Mouse (Mus musculus): ENCODE results near the gene Hoxa5. TPM values are rescaled to one million over a fixed set of nuclear protein-coding genes. Genes with fewer than 3 reads are reported as not detected.
A peak's percentile ranks its signal among the peaks of the same experiment; 100 is the strongest.

The Hoxa5 gene
- polyA plus RNA-seq, 1 experiment from 2014 or later = 1.3 TPM

- ATAC-seq (replicated peaks; ENCODE audit: extremely low read depth, insufficient read depth, low FRiP score) = no peak
- WGBS = 17% methylated on average over 6 of the region's 6 CpGs
- Histone ChIP-seq H3K4me1 (ENCODE audit: control insufficient read depth, insufficient read depth, low read length) (no peaks in the 10 kb centered on the region), H3K36me3 (ENCODE audit: control insufficient read depth, insufficient read depth) (no peaks in the 10 kb centered on the region), H3K27ac (ENCODE audit: low read length) (no peak overlapping the region), H3K27me3 (ENCODE audit: control insufficient read depth, insufficient read depth, low read length) (peaks cover 87% of the 10 kb centered on the region), H3K4me3 (ENCODE audit: low read length) (no peak overlapping the region), H3K4me2 (ENCODE audit: low read depth, low read length) (no peak overlapping the region), H3K9ac (ENCODE audit: low read length) (no peak overlapping the region), H3K9me3 (replicated peaks; ENCODE audit: control insufficient read depth, low read length) (no peaks in the 10 kb centered on the region)
Observed at GRCm38 (mm10) chr6:52235866-52236265, 31.5 kb upstream of the Hoxa5 start.

GRCm38 (mm10) chr6:52235267-52235666 lies 30.9 kb upstream of the Hoxa5 start:
- H3K4me3 ChIP-seq (ENCODE audit: low read length) = no peak overlapping the region
- H3K9me3 ChIP-seq (replicated peaks; ENCODE audit: control insufficient read depth, low read length) = no peaks in the 10 kb centered on the region
- ATAC-seq (replicated peaks; ENCODE audit: extremely low read depth, insufficient read depth, low FRiP score) = no peak
- WGBS = 30% methylated on average over 9 of the region's 9 CpGs
- no peaks in the 10 kb centered on the region for H3K36me3 ChIP-seq (ENCODE audit: control insufficient read depth, insufficient read depth)
- no peak overlapping the region for H3K9ac ChIP-seq (ENCODE audit: low read length)
- peaks cover 84% of the 10 kb centered on the region for H3K27me3 ChIP-seq (ENCODE audit: control insufficient read depth, insufficient read depth, low read length)
- no peaks in the 10 kb centered on the region for H3K4me1 ChIP-seq (ENCODE audit: control insufficient read depth, insufficient read depth, low read length)
- no peak overlapping the region for H3K27ac ChIP-seq (ENCODE audit: low read length)
- no peak overlapping the region for H3K4me2 ChIP-seq (ENCODE audit: low read depth, low read length)

GRCm38 (mm10) chr6:52234428-52235140 lies 30.2 kb upstream of the Hoxa5 start:
- Histone ChIP-seq H3K4me1 (ENCODE audit: control insufficient read depth, insufficient read depth, low read length) (no peaks in the 10 kb centered on the region), H3K4me3 (ENCODE audit: low read length) (no peak overlapping the region), H3K27me3 (ENCODE audit: control insufficient read depth, insufficient read depth, low read length) (peaks cover 84% of the 10 kb centered on the region), H3K4me2 (ENCODE audit: low read depth, low read length) (no peak overlapping the region), H3K9me3 (replicated peaks; ENCODE audit: control insufficient read depth, low read length) (no peaks in the 10 kb centered on the region), H3K9ac (ENCODE audit: low read length) (no peak overlapping the region), H3K36me3 (ENCODE audit: control insufficient read depth, insufficient read depth) (no peaks in the 10 kb centered on the region), H3K27ac (ENCODE audit: low read length) (no peak overlapping the region)
- no peak for ATAC-seq (replicated peaks; ENCODE audit: extremely low read depth, insufficient read depth, low FRiP score)
- 2% methylated on average over 64 of the region's 68 CpGs for WGBS

DNA sequence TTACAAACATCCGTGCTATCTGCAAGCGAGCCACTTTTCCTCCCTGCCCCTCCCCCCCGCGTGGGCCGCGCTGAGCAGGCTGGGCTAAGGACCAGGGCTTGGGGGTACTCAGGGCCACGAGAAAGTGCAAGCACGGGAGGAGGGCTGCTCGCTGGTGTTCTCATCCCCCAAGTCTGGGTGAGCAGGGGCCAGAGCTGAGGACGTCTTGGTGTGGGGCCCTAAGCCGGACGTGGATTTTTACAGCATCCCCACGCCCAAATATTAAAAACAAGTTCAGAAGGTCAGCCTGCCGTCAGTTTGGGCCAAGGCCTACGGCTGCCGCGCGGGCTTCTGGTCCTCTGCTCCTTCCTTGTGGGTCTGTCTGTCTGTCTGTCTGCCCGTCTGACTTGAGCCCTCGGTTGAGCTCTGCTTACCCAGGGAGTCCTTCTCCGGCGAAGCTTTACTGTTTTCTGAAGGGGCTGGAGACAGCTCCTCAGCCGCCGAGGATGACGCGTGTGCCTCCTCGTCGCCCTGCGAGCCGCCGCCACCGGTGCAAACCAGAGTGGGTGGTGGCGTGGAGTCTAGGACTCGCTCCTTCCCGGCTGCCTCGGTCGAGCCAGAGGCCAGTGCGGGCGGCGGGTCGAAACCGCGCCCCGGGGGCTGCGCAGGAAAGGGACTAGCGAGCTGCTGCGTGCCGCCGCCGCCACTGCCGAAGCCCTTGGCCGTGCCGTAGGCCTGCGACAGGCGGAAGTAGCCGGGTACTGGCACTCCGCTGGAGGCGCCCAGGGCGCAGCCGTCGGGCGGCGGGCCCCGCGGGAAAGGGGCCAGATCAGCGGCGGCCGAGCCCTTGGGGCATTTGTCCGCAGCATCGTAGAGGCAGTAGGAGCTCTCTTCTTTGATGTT lies 29.4 kb upstream of the Hoxa5 start:
- no peak for ATAC-seq (replicated peaks; ENCODE audit: extremely low read depth, insufficient read depth, low FRiP score)

DNA sequence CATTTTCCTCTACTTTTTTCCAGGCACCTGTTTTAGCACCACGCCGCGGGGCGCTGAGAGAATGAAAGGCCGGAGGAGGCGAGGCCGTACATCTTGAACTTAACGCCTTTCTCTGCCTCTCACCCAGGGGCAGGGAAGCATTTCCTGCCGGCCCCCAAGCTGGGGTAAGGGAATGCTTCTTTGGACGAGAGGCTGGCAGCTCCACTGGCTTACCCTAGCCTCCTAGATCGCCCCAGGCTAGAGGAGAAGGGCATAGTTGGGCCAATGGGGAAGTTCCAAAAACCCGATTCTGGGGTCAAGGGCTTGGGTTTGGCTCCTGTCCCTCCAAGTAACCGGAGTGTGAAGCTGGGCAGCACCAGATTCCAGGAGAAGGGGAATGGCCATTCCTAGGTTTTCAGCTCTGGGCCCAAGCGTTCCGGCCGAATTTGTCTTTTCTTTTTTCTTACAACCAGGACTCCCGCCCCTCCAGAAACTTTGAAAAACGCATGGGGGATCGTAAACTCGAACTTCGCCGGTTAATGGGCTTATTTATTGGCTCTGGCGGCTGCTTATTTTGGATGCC lies 28.7 kb upstream of the Hoxa5 start:
- 2% methylated on average over 23 of the region's 23 CpGs for WGBS
- Histone ChIP-seq H3K4me3 (ENCODE audit: low read length) (no peak overlapping the region), H3K9me3 (replicated peaks; ENCODE audit: control insufficient read depth, low read length) (no peaks in the 10 kb centered on the region), H3K27ac (ENCODE audit: low read length) (no peak overlapping the region), H3K36me3 (ENCODE audit: control insufficient read depth, insufficient read depth) (no peaks in the 10 kb centered on the region), H3K9ac (ENCODE audit: low read length) (no peak overlapping the region), H3K4me1 (ENCODE audit: control insufficient read depth, insufficient read depth, low read length) (no peaks in the 10 kb centered on the region), H3K27me3 (ENCODE audit: control insufficient read depth, insufficient read depth, low read length) (peaks cover 86% of the 10 kb centered on the region), H3K4me2 (ENCODE audit: low read depth, low read length) (no peak overlapping the region)
- ATAC-seq (replicated peaks; ENCODE audit: extremely low read depth, insufficient read depth, low FRiP score) = no peak

More for the DNA sequence above, 29.4 kb upstream of the Hoxa5 start:
- H3K9me3 ChIP-seq (replicated peaks; ENCODE audit: control insufficient read depth, low read length) = no peaks in the 10 kb centered on the region
- 2% methylated on average over 70 of the region's 70 CpGs for WGBS
- H3K4me2 ChIP-seq (ENCODE audit: low read depth, low read length) = no peak overlapping the region
- no peak overlapping the region for H3K9ac ChIP-seq (ENCODE audit: low read length)
- H3K27me3 ChIP-seq (ENCODE audit: control insufficient read depth, insufficient read depth, low read length) = peaks cover 86% of the 10 kb centered on the region
- H3K27ac ChIP-seq (ENCODE audit: low read length) = no peak overlapping the region
- no peaks in the 10 kb centered on the region for H3K36me3 ChIP-seq (ENCODE audit: control insufficient read depth, insufficient read depth)
- H3K4me1 ChIP-seq (ENCODE audit: control insufficient read depth, insufficient read depth, low read length) = no peaks in the 10 kb centered on the region
- peak overlapping the region; percentile 16 for H3K4me3 ChIP-seq (ENCODE audit: low read length)

GRCm38 (mm10) chr6:52232568-52232965 lies 28.2 kb upstream of the Hoxa5 start:
- Histone ChIP-seq H3K36me3 (ENCODE audit: control insufficient read depth, insufficient read depth) (no peaks in the 10 kb centered on the region), H3K9me3 (replicated peaks; ENCODE audit: control insufficient read depth, low read length) (no peaks in the 10 kb centered on the region), H3K4me3 (ENCODE audit: low read length) (no peak overlapping the region), H3K27ac (ENCODE audit: low read length) (no peak overlapping the region), H3K4me2 (ENCODE audit: low read depth, low read length) (no peak overlapping the region), H3K27me3 (ENCODE audit: control insufficient read depth, insufficient read depth, low read length) (peaks cover 85% of the 10 kb centered on the region), H3K9ac (ENCODE audit: low read length) (no peak overlapping the region), H3K4me1 (ENCODE audit: control insufficient read depth, insufficient read depth, low read length) (no peaks in the 10 kb centered on the region)
- no peak for ATAC-seq (replicated peaks; ENCODE audit: extremely low read depth, insufficient read depth, low FRiP score)
- WGBS = 2% methylated on average over 18 of the region's 18 CpGs

DNA sequence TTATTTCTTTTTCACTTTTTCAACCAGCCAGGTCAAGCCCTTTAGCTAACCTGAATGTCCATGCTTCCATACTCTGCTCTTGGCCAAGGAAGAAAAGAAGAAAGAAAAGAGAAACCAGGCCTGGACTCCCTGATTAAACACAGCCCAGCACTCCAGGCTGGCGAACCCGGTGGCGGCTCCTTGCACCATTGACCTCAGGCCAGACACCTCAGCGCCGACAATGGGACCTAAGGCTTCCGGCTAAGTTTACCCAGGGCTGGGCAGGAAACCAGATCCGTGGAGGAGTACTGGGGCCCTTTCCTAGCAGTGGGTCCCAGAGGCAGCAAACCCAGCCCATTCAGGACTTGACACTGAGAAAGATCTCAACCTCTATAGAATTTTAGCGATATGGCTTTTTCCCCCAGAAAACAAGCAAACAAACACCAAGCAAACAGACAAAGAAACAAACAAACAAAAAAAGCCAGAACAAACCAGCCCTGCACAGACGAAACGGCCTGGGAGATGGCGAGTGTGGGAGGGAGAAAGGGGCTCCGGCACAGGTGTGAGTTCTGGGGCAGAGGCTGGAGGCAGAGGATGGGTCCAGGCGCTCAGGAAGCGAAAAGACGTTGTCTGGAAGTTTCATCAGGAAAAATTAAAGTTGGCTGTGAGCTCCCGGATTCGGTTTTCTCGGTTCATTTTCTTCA lies 27.6 kb upstream of the Hoxa5 start:
- Histone ChIP-seq H3K4me1 (ENCODE audit: control insufficient read depth, insufficient read depth, low read length) (no peaks in the 10 kb centered on the region), H3K27ac (ENCODE audit: low read length) (no peak overlapping the region), H3K9me3 (replicated peaks; ENCODE audit: control insufficient read depth, low read length) (no peaks in the 10 kb centered on the region), H3K4me3 (ENCODE audit: low read length) (no peak overlapping the region), H3K36me3 (ENCODE audit: control insufficient read depth, insufficient read depth) (no peaks in the 10 kb centered on the region), H3K9ac (ENCODE audit: low read length) (no peak overlapping the region), H3K27me3 (ENCODE audit: control insufficient read depth, insufficient read depth, low read length) (peaks cover 85% of the 10 kb centered on the region), H3K4me2 (ENCODE audit: low read depth, low read length) (no peak overlapping the region)
- ATAC-seq (replicated peaks; ENCODE audit: extremely low read depth, insufficient read depth, low FRiP score) = no peak
- 4% methylated on average over 18 of the region's 18 CpGs for WGBS

DNA sequence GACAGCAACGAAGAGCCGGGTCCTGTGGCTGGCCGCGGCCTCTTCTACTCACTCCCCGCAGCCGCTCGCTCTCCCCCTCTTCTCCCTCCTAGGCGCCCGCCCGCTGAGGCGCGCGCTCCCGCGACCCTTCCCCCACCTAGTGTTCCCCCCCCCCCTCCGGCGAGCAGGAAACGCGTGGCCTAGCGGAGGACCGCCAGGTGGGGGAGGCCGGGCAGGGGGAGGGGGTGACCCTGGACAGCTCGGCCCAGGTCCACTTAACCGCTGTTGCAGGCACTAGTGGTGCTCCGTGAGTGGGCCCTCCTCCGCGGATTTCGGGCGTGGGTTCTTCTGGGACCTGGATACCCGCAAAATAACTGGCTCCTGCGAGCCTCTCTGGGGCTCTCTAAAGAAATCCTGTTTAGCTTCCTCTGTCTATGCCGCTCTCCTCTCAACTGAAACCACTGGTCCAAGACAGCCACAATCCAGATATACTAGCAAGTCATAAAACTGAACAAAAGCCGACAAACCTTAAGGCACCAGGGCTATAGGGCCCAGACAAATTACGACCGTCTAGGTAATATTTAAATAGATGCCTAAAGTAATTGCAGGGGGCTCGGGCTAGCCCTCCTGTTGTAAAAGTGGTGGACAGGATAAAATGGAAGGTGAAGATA lies 26.3 kb upstream of the Hoxa5 start, which contains the start of gene Hoxa9:
TSS of gene Hoxa9 (minus strand) at position 574 of the 650 bp plus-strand sequence.
- no peak for ATAC-seq (replicated peaks; ENCODE audit: extremely low read depth, insufficient read depth, low FRiP score)
- WGBS = 2% methylated on average over 29 of the region's 36 CpGs

More for the DNA sequence above, 26.3 kb upstream of the Hoxa5 start, which contains the start of gene Hoxa9:
- H3K4me2 ChIP-seq (ENCODE audit: low read depth, low read length) = no peak within 1 kb of the TSS
- peaks cover 85% of the 10 kb centered on the region for H3K27me3 ChIP-seq (ENCODE audit: control insufficient read depth, insufficient read depth, low read length)
- no peak within 1 kb of the TSS for H3K9ac ChIP-seq (ENCODE audit: low read length)
- no peaks in the 10 kb centered on the region for H3K4me1 ChIP-seq (ENCODE audit: control insufficient read depth, insufficient read depth, low read length)
- no peak within 1 kb of the TSS for H3K4me3 ChIP-seq (ENCODE audit: low read length)
- no peaks in the 10 kb centered on the region for H3K36me3 ChIP-seq (ENCODE audit: control insufficient read depth, insufficient read depth)
- no peaks in the 10 kb centered on the region for H3K9me3 ChIP-seq (replicated peaks; ENCODE audit: control insufficient read depth, low read length)
- no peak within 1 kb of the TSS for H3K27ac ChIP-seq (ENCODE audit: low read length)
